Mouse (Mus musculus): ENCODE data around the gene Abhd16b. TPM values are rescaled to one million over a fixed set of nuclear protein-coding genes. Genes with fewer than 3 reads are reported as not detected.

The Abhd16b gene
- total RNA-seq, 2 experiments from 2014 or later: not detected

GRCm38 (mm10) chr2:181529076-181529475 is 36.1 kb downstream of the Abhd16b start:
- ATAC-seq (replicated peaks; ENCODE audit: poor library complexity, severe bottlenecking): no peak

- no peak for ATAC-seq (replicated peaks; ENCODE audit: poor library complexity, severe bottlenecking)
Measured at GRCm38 (mm10) chr2:181532589-181532988, 39.6 kb downstream of the Abhd16b start.

GRCm38 (mm10) chr2:181536410-181536809 is 43.4 kb downstream of the Abhd16b start:
- ATAC-seq (replicated peaks; ENCODE audit: poor library complexity, severe bottlenecking): peak; percentile 94

- peak; percentile 74 for ATAC-seq (replicated peaks; ENCODE audit: poor library complexity, severe bottlenecking)
Measured at GRCm38 (mm10) chr2:181537444-181538047, 44.5 kb downstream of the Abhd16b start.

GRCm38 (mm10) chr2:181541761-181542380 is 48.9 kb downstream of the Abhd16b start:
- ATAC-seq (replicated peaks; ENCODE audit: poor library complexity, severe bottlenecking): peak; percentile 36

Other genes with a start within 250 kb of the Abhd16b start
- 11.8 and 15.3 TPM in 2 replicates for gene Gmeb2, start 205.2 kb upstream of the Abhd16b start, total RNA-seq (2014; fragmentation: Nextera tagmentation)
- gene Gmeb2, start 205.2 kb upstream of the Abhd16b start, total RNA-seq (2017): 10.4 and 16.5 TPM in 2 replicates
- gene Stmn3, start 178.7 kb upstream of the Abhd16b start, total RNA-seq (2014; fragmentation: Nextera tagmentation): not detected in 2 replicates
- not detected in 2 replicates for gene Stmn3, start 178.7 kb upstream of the Abhd16b start, total RNA-seq (2017)
- gene Rtel1, start 173.5 kb upstream of the Abhd16b start, total RNA-seq (2014; fragmentation: Nextera tagmentation): 63.9 and 85.0 TPM in 2 replicates
- gene Rtel1, start 173.5 kb upstream of the Abhd16b start, total RNA-seq (2017): 30.1 and 47.5 TPM in 2 replicates
- gene Zgpat, start 128.3 kb upstream of the Abhd16b start, total RNA-seq (2014; fragmentation: Nextera tagmentation): 12.8 and 18.3 TPM in 2 replicates
- gene Zgpat, start 128.3 kb upstream of the Abhd16b start, total RNA-seq (2017): 29.8 and 35.7 TPM in 2 replicates
- 34.1 and 43.2 TPM in 2 replicates for gene Arfrp1, start 127.8 kb upstream of the Abhd16b start, total RNA-seq (2014; fragmentation: Nextera tagmentation)
- 38.6 and 39.2 TPM in 2 replicates for gene Arfrp1, start 127.8 kb upstream of the Abhd16b start, total RNA-seq (2017)
- gene Lime1, start 113.1 kb upstream of the Abhd16b start, total RNA-seq (2014; fragmentation: Nextera tagmentation): 24.1 and 24.9 TPM in 2 replicates
- 6.9 and 20.8 TPM in 2 replicates for gene Lime1, start 113.1 kb upstream of the Abhd16b start, total RNA-seq (2017)
- gene Zbtb46, start 33.8 kb upstream of the Abhd16b start, total RNA-seq (2014; fragmentation: Nextera tagmentation): 1.1 TPM in 1 of 2 replicates, not detected in the other
- gene Zbtb46, start 33.8 kb upstream of the Abhd16b start, total RNA-seq (2017): 0.13 and 0.15 TPM in 2 replicates
- 43.1 and 60.9 TPM in 2 replicates for gene Tpd52l2, start 3.9 kb downstream of the Abhd16b start, total RNA-seq (2014; fragmentation: Nextera tagmentation)
- gene Tpd52l2, start 3.9 kb downstream of the Abhd16b start, total RNA-seq (2017): 115 and 129 TPM in 2 replicates
- gene Dnajc5, start 27.3 kb downstream of the Abhd16b start, total RNA-seq (2014; fragmentation: Nextera tagmentation): 43.8 and 47.1 TPM in 2 replicates
- gene Dnajc5, start 27.3 kb downstream of the Abhd16b start, total RNA-seq (2017): 46.4 and 54.5 TPM in 2 replicates
- gene Uckl1, start 91.7 kb downstream of the Abhd16b start, total RNA-seq (2014; fragmentation: Nextera tagmentation): 118 and 128 TPM in 2 replicates
- 41.5 and 54.1 TPM in 2 replicates for gene Uckl1, start 91.7 kb downstream of the Abhd16b start, total RNA-seq (2017)
- gene Prpf6, start 98.7 kb downstream of the Abhd16b start, total RNA-seq (2014; fragmentation: Nextera tagmentation): 30.8 and 35.2 TPM in 2 replicates
- gene Prpf6, start 98.7 kb downstream of the Abhd16b start, total RNA-seq (2017): 68.8 and 71.6 TPM in 2 replicates
- 21.1 and 23.5 TPM in 2 replicates for gene Zfp512b, start 99.6 kb downstream of the Abhd16b start, total RNA-seq (2014; fragmentation: Nextera tagmentation)
- gene Zfp512b, start 99.6 kb downstream of the Abhd16b start, total RNA-seq (2017): 11.6 and 15.6 TPM in 2 replicates
- 6.2 and 13.1 TPM in 2 replicates for gene Samd10, start 106.0 kb downstream of the Abhd16b start, total RNA-seq (2014; fragmentation: Nextera tagmentation)
- gene Samd10, start 106.0 kb downstream of the Abhd16b start, total RNA-seq (2017): 3.2 and 4.5 TPM in 2 replicates
- not detected in 2 replicates for gene Gm29797, start 163.8 kb downstream of the Abhd16b start, total RNA-seq (2014; fragmentation: Nextera tagmentation)
- not detected in 2 replicates for gene Gm29797, start 163.8 kb downstream of the Abhd16b start, total RNA-seq (2017)
- not detected in 2 replicates for gene Sox18, start 178.4 kb downstream of the Abhd16b start, total RNA-seq (2014; fragmentation: Nextera tagmentation)
- gene Sox18, start 178.4 kb downstream of the Abhd16b start, total RNA-seq (2017): not detected in 2 replicates
- 25.2 and 27.0 TPM in 2 replicates for gene Tcea2, start 187.1 kb downstream of the Abhd16b start, total RNA-seq (2014; fragmentation: Nextera tagmentation)
- gene Tcea2, start 187.1 kb downstream of the Abhd16b start, total RNA-seq (2017): 13.6 and 14.1 TPM in 2 replicates
- gene Rgs19, start 200.8 kb downstream of the Abhd16b start, total RNA-seq (2014; fragmentation: Nextera tagmentation): 246 and 266 TPM in 2 replicates
- gene Rgs19, start 200.8 kb downstream of the Abhd16b start, total RNA-seq (2017): 78.6 and 96.8 TPM in 2 replicates
- not detected in 2 replicates for gene Lkaaear1, start 205.2 kb downstream of the Abhd16b start, total RNA-seq (2014; fragmentation: Nextera tagmentation)
- not detected in 2 replicates for gene Lkaaear1, start 205.2 kb downstream of the Abhd16b start, total RNA-seq (2017)
- gene Oprl1, start 221.8 kb downstream of the Abhd16b start, total RNA-seq (2014; fragmentation: Nextera tagmentation): not detected in 2 replicates
- not detected in 2 replicates for gene Oprl1, start 221.8 kb downstream of the Abhd16b start, total RNA-seq (2017)

Data from granulocyte monocyte progenitor cell, adult 5-6 weeks (primary cell).